Mouse (Mus musculus): Measurements from ENCODE around the gene Mul1.

Gene Mul1

GRCm38 (mm10) chr4:138462971-138463831 is 28.7 kb downstream of the Mul1 start:
- DNase-seq: no peak

- peak; percentile 97 for DNase-seq
Measured at GRCm38 (mm10) chr4:138463832-138464487, 29.5 kb downstream of the Mul1 start.

DNA sequence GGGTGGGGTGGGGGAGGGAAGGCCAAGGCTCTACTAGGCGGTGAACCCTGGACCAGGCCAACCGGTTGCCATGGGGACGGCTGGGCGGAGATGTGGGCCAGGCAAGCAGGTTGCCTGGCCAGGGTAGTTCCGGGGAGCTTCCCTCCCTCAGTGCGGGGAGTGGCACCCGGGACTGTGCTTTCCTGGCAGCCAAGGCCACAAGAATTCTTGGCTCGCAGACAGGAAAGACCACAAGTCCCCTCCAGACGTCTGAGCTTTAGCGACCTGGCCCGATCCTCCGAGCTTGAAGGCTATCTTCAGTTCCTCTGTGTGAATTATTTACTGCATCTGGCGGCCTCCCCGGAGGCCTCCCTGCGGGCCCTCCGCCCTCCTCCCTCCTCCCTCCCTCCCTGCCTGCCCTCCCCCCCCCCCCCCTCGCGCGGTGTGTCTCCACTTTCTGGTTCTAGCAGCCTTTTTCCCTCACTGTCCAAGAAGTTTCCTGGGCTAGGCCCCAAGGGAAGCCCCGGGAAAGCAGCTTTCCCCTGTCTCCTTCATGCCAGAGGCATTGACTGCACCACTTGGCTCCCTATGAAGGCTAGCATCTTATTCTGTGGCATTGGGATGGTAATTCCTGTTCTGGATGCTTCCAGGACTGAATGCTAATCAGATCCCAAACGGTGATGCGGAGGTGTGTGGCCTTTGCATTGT is 30.3 kb downstream of the Mul1 start:
- peak; percentile 94 for DNase-seq

DNA sequence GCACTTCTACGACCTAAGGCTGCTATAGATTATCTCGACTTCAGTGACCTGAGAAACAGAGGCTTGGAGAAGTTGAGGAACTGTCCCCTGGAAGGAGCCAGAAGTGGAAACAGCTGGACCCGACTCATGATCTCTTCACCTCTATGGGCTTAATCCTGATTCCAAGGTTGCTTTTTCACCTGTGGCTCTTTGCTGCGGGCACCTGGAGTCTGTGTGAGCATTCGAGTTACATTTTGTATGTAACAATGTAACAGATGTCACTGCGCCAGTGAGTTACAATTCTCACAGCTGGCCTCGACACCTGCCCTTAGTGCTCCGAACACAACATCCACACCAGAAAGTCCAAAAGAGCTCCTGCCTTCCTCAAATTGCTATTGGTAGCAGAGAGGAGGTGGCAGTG is 31.0 kb downstream of the Mul1 start:
- DNase-seq: no peak

DNA sequence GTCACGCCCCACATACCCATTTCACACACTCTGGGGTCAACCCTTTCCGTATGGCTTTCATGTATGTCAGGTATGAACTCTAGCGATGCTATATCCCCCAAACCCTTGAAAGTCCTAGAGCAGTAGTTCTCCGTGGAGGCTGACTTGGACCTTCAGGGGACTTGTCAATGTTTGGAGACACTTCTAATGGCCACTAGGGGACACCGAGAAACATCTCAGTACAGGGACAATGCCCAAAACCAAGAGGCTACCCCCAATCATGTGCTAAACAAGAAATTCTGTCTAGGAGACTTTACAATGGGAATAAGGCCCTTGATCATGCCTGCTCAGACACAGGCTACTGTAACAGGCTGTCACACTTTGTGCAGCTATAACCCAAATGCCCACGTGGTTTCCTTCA is 32.2 kb downstream of the Mul1 start:
- DNase-seq: no peak

DNA sequence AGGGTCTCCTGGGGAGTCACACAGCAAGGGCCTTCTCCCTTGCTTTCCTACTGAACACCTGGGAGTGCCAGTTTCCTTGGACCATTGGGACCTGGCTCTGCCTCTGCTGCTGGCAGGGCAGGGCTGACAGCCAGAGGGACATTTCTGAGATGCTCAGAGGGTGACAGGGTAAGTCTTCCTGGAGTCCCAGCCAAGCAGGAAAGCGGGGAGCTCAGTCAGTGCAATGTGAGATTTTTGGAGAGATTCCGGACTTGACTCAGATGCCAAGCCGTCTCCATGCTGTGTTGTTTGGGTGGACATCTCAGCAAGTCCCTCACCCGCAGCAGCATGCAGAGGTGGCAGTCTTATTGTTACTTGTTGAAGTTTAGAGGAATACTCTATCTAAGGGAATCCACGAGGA is 33.0 kb downstream of the Mul1 start:
- DNase-seq: no peak

DNA sequence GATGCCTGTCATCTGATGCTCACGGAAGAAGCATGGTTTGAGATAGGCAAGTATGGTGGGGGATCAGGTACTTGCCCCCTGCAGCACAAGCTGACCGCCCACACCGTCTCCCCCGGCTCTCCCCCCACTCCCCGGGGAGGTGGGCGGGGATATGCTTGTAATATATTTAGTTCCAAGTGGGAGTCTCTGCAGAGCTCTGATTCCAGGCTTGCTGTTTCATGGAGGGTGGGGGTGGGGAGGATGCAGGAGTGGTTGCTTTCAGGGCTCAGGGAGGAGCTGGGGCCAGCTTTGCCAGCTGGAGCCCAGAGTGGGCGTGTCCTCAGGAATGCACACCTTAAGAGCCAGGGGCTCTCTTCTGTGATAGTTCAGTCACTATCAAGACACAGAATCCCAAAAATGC is 34.6 kb downstream of the Mul1 start:
- DNase-seq: no peak

- DNase-seq: no peak
Measured at GRCm38 (mm10) chr4:138471241-138471640, 36.8 kb downstream of the Mul1 start.

- DNase-seq: no peak
Measured at GRCm38 (mm10) chr4:138479595-138479994, 45.1 kb downstream of the Mul1 start.

GRCm38 (mm10) chr4:138480962-138481361 is 46.5 kb downstream of the Mul1 start:
- no peak for DNase-seq

DNA sequence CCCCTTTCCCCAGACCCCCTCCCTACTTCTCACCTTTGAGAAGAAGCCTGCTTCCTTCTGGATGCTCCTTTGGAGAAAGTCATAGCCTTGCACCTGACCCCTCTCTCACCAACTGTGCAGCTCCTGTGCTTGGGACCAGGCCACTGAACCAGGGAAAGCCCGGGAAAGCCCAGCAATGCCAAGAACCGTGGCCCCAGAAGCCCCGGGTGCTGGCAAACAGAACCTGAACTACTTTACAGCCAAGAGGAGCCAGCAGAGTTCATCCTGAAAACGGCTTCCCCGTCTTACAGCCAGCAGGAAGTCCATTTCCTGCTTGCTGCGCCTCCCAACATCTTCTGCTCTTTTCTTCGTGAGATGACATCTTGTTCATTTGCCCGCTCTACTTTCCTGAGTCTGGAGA is 48.2 kb downstream of the Mul1 start:
- no peak for DNase-seq

DNA sequence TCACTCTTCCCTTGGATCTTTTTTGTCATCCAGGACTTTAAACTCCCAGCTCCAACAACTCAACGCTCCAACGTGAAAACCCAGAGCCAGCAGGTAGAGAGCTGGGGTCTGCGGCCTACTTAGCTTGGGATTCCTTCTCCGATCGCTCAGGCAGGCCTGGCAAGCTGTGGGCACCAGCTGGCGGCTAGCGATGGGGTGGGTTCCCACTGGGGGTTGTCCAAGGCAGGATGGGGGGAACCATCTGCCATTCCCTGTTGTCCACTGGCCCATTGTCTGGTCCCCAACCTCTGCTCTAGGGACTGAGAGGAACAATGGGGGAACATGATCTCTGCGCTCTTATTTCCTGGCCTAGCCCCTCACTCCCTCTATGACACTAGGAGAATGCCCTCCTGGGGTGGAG is 53.8 kb downstream of the Mul1 start:
- DNase-seq: no peak

- no peak for DNase-seq
Measured at GRCm38 (mm10) chr4:138491088-138491487, 56.6 kb downstream of the Mul1 start.
